Mouse (Mus musculus) erythroblast, embryonic 14.5 days (primary cell): ENCODE measurements around the gene Tada1.

Experiments
- GATA1 ChIP-seq: IDR thresholded peaks from 2 replicates; pipeline ENCODE4 v1.6.1; 2012; ENCODE audit warnings: low read length, inconsistent platforms, mixed read lengths
- TAL1 ChIP-seq: IDR thresholded peaks from 3 replicates; pipeline ENCODE4 v1.6.1; 2012; ENCODE audit warnings: low read length, inconsistent platforms, mixed read lengths

DNA sequence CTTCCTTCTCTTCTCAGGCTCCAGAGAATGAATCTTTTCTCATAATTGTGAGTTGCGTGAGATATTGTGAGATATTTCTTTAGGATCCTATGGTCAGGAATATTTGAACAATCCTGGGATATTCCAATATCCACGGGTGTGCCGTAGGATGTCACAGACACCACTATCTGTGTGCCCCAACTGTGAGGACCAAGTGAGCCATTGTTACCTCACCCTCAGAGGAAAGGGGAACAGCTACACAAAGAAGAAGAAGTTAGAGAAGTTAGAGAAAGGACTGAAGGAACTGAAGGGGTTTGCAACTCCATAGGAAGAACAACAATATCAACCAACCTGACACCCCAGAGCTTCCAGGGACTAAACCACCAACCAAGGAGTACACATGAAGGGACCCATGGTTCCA is 63.1 kb downstream of the Tada1 start:
- TF ChIP-seq TAL1 (no peak), GATA1 (no peak)
